Mouse (Mus musculus): ENCODE results near the gene Slc1a4.

GRCm38 (mm10) chr11:20324006-20324405 is 8.5 kb downstream of the Slc1a4 start:
- TF ChIP-seq CTCF (IDR thresholded peaks at IDR 0.05; ENCODE audit: low read depth, low read length): no peak
- no peak for TF ChIP-seq POLR2A (IDR thresholded peaks at IDR 0.05; ENCODE audit: borderline replicate concordance, low read depth, low read length)

All from bone marrow macrophage, adult 2 months (primary cell).